Mouse (Mus musculus) liver, embryonic 14.5 days (tissue): ENCODE results near the gene Atf7ip. TPM values are rescaled to one million over a fixed set of nuclear protein-coding genes. Genes with fewer than 3 reads are reported as not detected.

Source experiments
- ATAC-seq: fragments of 200-750 bp; cut with Nextera tagmentation; 2 replicates; pipeline ENCODE4 v1.8.0; 2017; ENCODE audit warnings: moderate number of reproducible peaks, mild to moderate bottlenecking, moderate library complexity; ENCODE audit not compliant: insufficient read depth
- DNase-seq, 3 experiments: peaks; one replicate each; pipeline ENCODE4 v3.0.0-alpha.2; 2012 to 2013; ENCODE audit warnings: low read depth in 3 of 3, low spot score in 3 of 3
- H3K27ac ChIP-seq: fragments of 300-500 bp; sonication (generic); 2 replicates; pipeline ENCODE4 v1.5.1; 2014; ENCODE audit warnings: moderate library complexity, mild to moderate bottlenecking, control low read depth, inconsistent platforms
- H3K27me3 ChIP-seq: fragments of 300-500 bp; sonication (generic); 2 replicates; pipeline ENCODE4 v1.6.1; 2014; ENCODE audit warnings: mild to moderate bottlenecking, low read length, moderate library complexity; ENCODE audit not compliant: control insufficient read depth, insufficient read depth
- H3K36me3 ChIP-seq: fragments of 300-500 bp; sonication (generic); replicated peaks from 2 replicates; pipeline ENCODE4 v1.6.1; 2014; ENCODE audit warnings: low read depth; ENCODE audit not compliant: control insufficient read depth, insufficient read depth
- H3K4me1 ChIP-seq, 2 experiments: fragments of 200-500 bp in 1 of 2; fragments of 300-500 bp in 1 of 2; sonication (generic) in 1 of 2; replicated peaks; 2 replicates each; pipeline ENCODE4 v1.6.1; 2012 to 2014; ENCODE audit warnings: antibody characterized with exemption in 1 of 2, inconsistent platforms in 1 of 2, low read length in 1 of 2; ENCODE audit not compliant: control insufficient read depth in 2 of 2, insufficient read depth in 2 of 2
- H3K4me2 ChIP-seq: fragments of 300-500 bp; sonication (generic); 2 replicates; pipeline ENCODE4 v1.6.1; 2014; ENCODE audit warnings: low read depth, mild to moderate bottlenecking, control low read depth, moderate library complexity
- H3K4me3 ChIP-seq, 2 experiments: fragments of 200-500 bp in 1 of 2; fragments of 300-500 bp in 1 of 2; sonication (generic) in 1 of 2; 2 replicates each; pipeline ENCODE4 v1.5.1; 2012 to 2014; ENCODE audit warnings: low read depth in 2 of 2, low read length in 2 of 2, mild to moderate bottlenecking in 2 of 2, control low read depth in 1 of 2, inconsistent platforms in 1 of 2, moderate library complexity in 1 of 2; ENCODE audit not compliant: insufficient read depth in 1 of 2
- H3K9ac ChIP-seq: fragments of 300-500 bp; sonication (generic); replicated peaks from 2 replicates; pipeline ENCODE4 v1.6.1; 2014; ENCODE audit warnings: mild to moderate bottlenecking, control low read depth, moderate library complexity
- H3K9me3 ChIP-seq: fragments of 300-500 bp; sonication (generic); 2 replicates; pipeline ENCODE4 v1.6.1; 2016; ENCODE audit warnings: low read length, mixed read lengths; ENCODE audit not compliant: control insufficient read depth
- CTCF ChIP-seq: IDR thresholded peaks from 2 replicates; pipeline ENCODE4 v1.5.1; 2016; ENCODE audit warnings: antibody characterized with exemption, low read depth, control low read depth
- EP300 ChIP-seq: IDR thresholded peaks from 2 replicates; pipeline ENCODE4 v1.6.1; 2016; ENCODE audit warnings: antibody characterized with exemption, low read depth
- WGBS: fragments of 180-500 bp; shearing (Covaris S2); extraction: QIAGEN DNeasy Blood & Tissue Kit; methylation state at CpG from one replicate; pipeline ENCODE4 v1.1.7; 2014; ENCODE audit not compliant: insufficient replicate concordance; 5-methylcytosine and 5-hydroxymethylcytosine counted together
- polyA plus RNA-seq, 2 experiments: library from polyadenylated mRNA; depleted of rRNA in 1 of 2; stranded (reverse) in 1 of 2; unstranded in 1 of 2; fragments of >200 nt; fragmentation: Nextera tagmentation in 1 of 2; extraction: Ambion mirVana in 1 of 2; gene quantifications; 2 replicates each; pipeline versions ENCODE4 v1.2.1 to v1.2.3; 2012 to 2014

Atf7ip gene
- polyA plus RNA-seq, 2 experiments, result 7.2 to 14.2 TPM

GRCm38 (mm10) chr6:136633154-136633553, 127.2 kb downstream of the Atf7ip start:
- 0 out of 2 replicates have a peak, but pooled peaks have one; percentile 33 for ATAC-seq
- TF ChIP-seq EP300 (no peak), CTCF (no peak)
- Histone ChIP-seq H3K9me3 (no peaks in the 10 kb centered on the region), H3K27ac (no peak overlapping the region), H3K4me1 (no peaks in the 10 kb centered on the region; a peak in 1 of 4 replicates), H3K36me3 (no peaks in the 10 kb centered on the region), H3K4me3 (no peak overlapping the region), H3K9ac (no peak overlapping the region), H3K27me3 (no peaks in the 10 kb centered on the region), H3K4me2 (no peak overlapping the region)
- no peak for DNase-seq
- WGBS, result 60% methylated on average over 3 of the region's 3 CpGs

GRCm38 (mm10) chr6:136633719-136634118, 127.8 kb downstream of the Atf7ip start:
- Histone ChIP-seq H3K9me3 (no peaks in the 10 kb centered on the region), H3K4me1 (no peaks in the 10 kb centered on the region; a peak in 1 of 4 replicates), H3K9ac (no peak overlapping the region), H3K27ac (no peak overlapping the region), H3K36me3 (no peaks in the 10 kb centered on the region), H3K27me3 (no peaks in the 10 kb centered on the region), H3K4me3 (no peak overlapping the region), H3K4me2 (no peak overlapping the region)
- no peak for TF ChIP-seq CTCF
- TF ChIP-seq EP300, result no peak
- DNase-seq, result no peak
- no peak for ATAC-seq
- WGBS, result 48% methylated on average over 6 of the region's 6 CpGs

- H3K4me1 ChIP-seq, result no peaks in the 10 kb centered on the region; a peak in 1 of 4 replicates
- H3K9me3 ChIP-seq, result no peaks in the 10 kb centered on the region
- no peak overlapping the region for H3K9ac ChIP-seq
- 49% methylated on average over 3 of the region's 3 CpGs for WGBS
- H3K4me2 ChIP-seq, result no peak overlapping the region
- TF ChIP-seq EP300 (no peak), CTCF (no peak)
- H3K36me3 ChIP-seq, result no peaks in the 10 kb centered on the region
- ATAC-seq (no peak), DNase-seq (no peak)
- H3K27me3 ChIP-seq, result no peaks in the 10 kb centered on the region
- H3K4me3 ChIP-seq, result no peak overlapping the region
- no peak overlapping the region for H3K27ac ChIP-seq
These were observed 129.0 kb downstream of the Atf7ip start for GRCm38 (mm10) chr6:136634982-136635381.

GRCm38 (mm10) chr6:136644171-136644570, 138.2 kb downstream of the Atf7ip start:
- H3K4me1 ChIP-seq, result peaks cover 0 to 5% of the 10 kb centered on the region in 2 experiments; a peak in 1 of 4 replicates
- H3K9me3 ChIP-seq, result peaks cover 3% of the 10 kb centered on the region; the same call in 1 of the 2 replicates
- ATAC-seq, result no peak
- H3K36me3 ChIP-seq, result no peaks in the 10 kb centered on the region
- H3K27ac ChIP-seq, result no peak overlapping the region
- peak; percentile 57 for TF ChIP-seq CTCF
- TF ChIP-seq EP300, result no peak
- H3K27me3 ChIP-seq, result no peaks in the 10 kb centered on the region
- WGBS, result 65% methylated on average over 2 of the region's 2 CpGs
- DNase-seq, result no peak
- H3K4me2 ChIP-seq, result no peak overlapping the region
- H3K9ac ChIP-seq, result no peak overlapping the region
- no peak overlapping the region for H3K4me3 ChIP-seq

- Histone ChIP-seq H3K9ac (no peak overlapping the region), H3K9me3 (peaks cover 3% of the 10 kb centered on the region; the same call in 1 of the 2 replicates), H3K27ac (no peak overlapping the region), H3K27me3 (no peaks in the 10 kb centered on the region), H3K4me3 (no peak overlapping the region), H3K4me2 (no peak overlapping the region), H3K36me3 (no peaks in the 10 kb centered on the region), H3K4me1 (peaks cover 0 to 5% of the 10 kb centered on the region in 2 experiments; a peak in 1 of 4 replicates)
- DNase-seq, result no peak
- 41% methylated on average over 9 of the region's 9 CpGs for WGBS
- TF ChIP-seq EP300 (no peak), CTCF (no peak)
- ATAC-seq, result 0 out of 2 replicates have a peak, but pooled peaks have one; percentile 26
These were observed 139.8 kb downstream of the Atf7ip start for GRCm38 (mm10) chr6:136645754-136646153.
